Mouse (Mus musculus) thymus, adult 2 months (tissue): Measurements from ENCODE around the gene Fgfr2. TPM values are rescaled to one million over a fixed set of nuclear protein-coding genes. Genes with fewer than 3 reads are reported as not detected.

ENCODE experiments used
- DNase-seq: peaks from one replicate; pipeline ENCODE4 v3.0.0; 2021
- H3K27ac ChIP-seq: fragments of 200-500 bp; 2 replicates; pipeline ENCODE4 v1.5.1; 2012; ENCODE audit warnings: low read length, control low read depth; ENCODE audit not compliant: control insufficient read depth, insufficient read depth
- H3K27me3 ChIP-seq: fragments of 200-500 bp; 2 replicates; pipeline ENCODE4 v1.6.1; 2012; ENCODE audit warnings: mild to moderate bottlenecking, low read length, moderate library complexity, mixed read lengths; ENCODE audit not compliant: control insufficient read depth, insufficient read depth
- H3K36me3 ChIP-seq: fragments of 200-500 bp; 2 replicates; pipeline ENCODE4 v1.6.1; 2012; ENCODE audit warnings: mild to moderate bottlenecking, low read length, moderate library complexity; ENCODE audit not compliant: control insufficient read depth, insufficient read depth
- H3K4me1 ChIP-seq: fragments of 200-500 bp; replicated peaks from 2 replicates; pipeline ENCODE4 v1.6.1; 2012; ENCODE audit warnings: low read length; ENCODE audit not compliant: control insufficient read depth, insufficient read depth
- H3K4me3 ChIP-seq: fragments of 200-500 bp; 2 replicates; pipeline ENCODE4 v1.5.1; 2012; ENCODE audit warnings: mild to moderate bottlenecking, low read length, control low read depth, moderate library complexity; ENCODE audit not compliant: control insufficient read depth, insufficient read depth
- CTCF ChIP-seq: fragments of 200-500 bp; IDR thresholded peaks from 2 replicates; pipeline ENCODE4 v1.5.1; 2012; ENCODE audit warnings: mild to moderate bottlenecking, control low read depth, low read length, moderate library complexity, borderline replicate concordance; ENCODE audit not compliant: control insufficient read depth, poor library complexity, insufficient read depth; ENCODE audit errors: extremely low read depth
- POLR2A ChIP-seq: fragments of 200-500 bp; IDR thresholded peaks from 2 replicates; pipeline ENCODE4 v1.6.1; 2012; ENCODE audit warnings: mild to moderate bottlenecking, low read length, control low read depth, moderate library complexity; ENCODE audit not compliant: control insufficient read depth, poor library complexity, insufficient read depth; ENCODE audit errors: extremely low read depth
- WGBS: fragments of 180-500 bp; shearing (Covaris S2); methylation state at CpG from one replicate; pipeline ENCODE4 v1.1.7; 2018; 5-methylcytosine and 5-hydroxymethylcytosine counted together
- polyA plus RNA-seq: library from polyadenylated mRNA; depleted of rRNA; stranded (reverse); fragments of >200 nt; gene quantifications from 2 replicates; pipeline ENCODE4 v1.2.3, GENCODE M21; 2012

Gene Fgfr2
- polyA plus RNA-seq, 1 experiment = 12.1 TPM

- H3K36me3 ChIP-seq = no peaks in the 10 kb centered on the region
- no peaks in the 10 kb centered on the region for H3K4me1 ChIP-seq
- WGBS = 95% methylated on average over 6 of the region's 6 CpGs
- no peak for TF ChIP-seq POLR2A
- no peak for TF ChIP-seq CTCF
- no peak overlapping the region for H3K27ac ChIP-seq
- H3K4me3 ChIP-seq = no peak overlapping the region
- no peaks in the 10 kb centered on the region for H3K27me3 ChIP-seq
- DNase-seq = no peak
Measured at GRCm38 (mm10) chr7:130716989-130717388, 2406.2 kb downstream of the Fgfr2 start.

GRCm38 (mm10) chr7:130716341-130716740 is 2406.8 kb downstream of the Fgfr2 start:
- DNase-seq = no peak
- Histone ChIP-seq H3K27ac (no peak overlapping the region), H3K4me1 (no peaks in the 10 kb centered on the region)

GRCm38 (mm10) chr7:130715467-130715866 is 2407.7 kb downstream of the Fgfr2 start:
- H3K4me1 ChIP-seq = no peaks in the 10 kb centered on the region
- no peak overlapping the region for H3K4me3 ChIP-seq
- H3K36me3 ChIP-seq = no peaks in the 10 kb centered on the region
- DNase-seq = no peak
- 99% methylated on average over 3 of the region's 3 CpGs for WGBS
- no peaks in the 10 kb centered on the region for H3K27me3 ChIP-seq
- TF ChIP-seq CTCF (no peak), POLR2A (no peak)
- H3K27ac ChIP-seq = no peak overlapping the region

More at GRCm38 (mm10) chr7:130716341-130716740, 2406.8 kb downstream of the Fgfr2 start:
- Histone ChIP-seq H3K27me3 (no peaks in the 10 kb centered on the region), H3K4me3 (no peak overlapping the region), H3K36me3 (no peaks in the 10 kb centered on the region)
- 94% methylated on average over 4 of the region's 4 CpGs for WGBS
- TF ChIP-seq CTCF (no peak), POLR2A (no peak)

- DNase-seq = no peak
- H3K27ac ChIP-seq = no peak overlapping the region
- no peaks in the 10 kb centered on the region for H3K4me1 ChIP-seq
- H3K27me3 ChIP-seq = no peaks in the 10 kb centered on the region
- H3K36me3 ChIP-seq = no peaks in the 10 kb centered on the region
- no peak overlapping the region for H3K4me3 ChIP-seq
- no peak for TF ChIP-seq POLR2A
- TF ChIP-seq CTCF = no peak
- 91% methylated on average over 6 of the region's 6 CpGs for WGBS
Measured at GRCm38 (mm10) chr7:130713319-130713718, 2409.8 kb downstream of the Fgfr2 start.

GRCm38 (mm10) chr7:130711851-130712250 is 2411.3 kb downstream of the Fgfr2 start:
- no peak overlapping the region for H3K4me3 ChIP-seq
- TF ChIP-seq POLR2A = no peak
- H3K4me1 ChIP-seq = no peaks in the 10 kb centered on the region
- WGBS = 96% methylated on average over 7 of the region's 7 CpGs
- no peak overlapping the region for H3K27ac ChIP-seq
- DNase-seq = no peak
- no peaks in the 10 kb centered on the region for H3K27me3 ChIP-seq
- H3K36me3 ChIP-seq = no peaks in the 10 kb centered on the region

- DNase-seq = no peak
- 89% methylated on average over 9 of the region's 9 CpGs for WGBS
- Histone ChIP-seq H3K27ac (no peak overlapping the region), H3K4me3 (no peak overlapping the region), H3K27me3 (no peaks in the 10 kb centered on the region), H3K36me3 (no peaks in the 10 kb centered on the region), H3K4me1 (no peaks in the 10 kb centered on the region)
- TF ChIP-seq CTCF (no peak), POLR2A (no peak)
Measured at GRCm38 (mm10) chr7:130709372-130710274, 2413.5 kb downstream of the Fgfr2 start.

GRCm38 (mm10) chr7:130708940-130709339 is 2414.2 kb downstream of the Fgfr2 start:
- H3K36me3 ChIP-seq = no peaks in the 10 kb centered on the region
- TF ChIP-seq CTCF (no peak), POLR2A (no peak)
- no peak overlapping the region for H3K4me3 ChIP-seq
- no peak for DNase-seq
- H3K27me3 ChIP-seq = no peaks in the 10 kb centered on the region
- H3K4me1 ChIP-seq = no peaks in the 10 kb centered on the region
- WGBS = 93% methylated on average over 9 of the region's 9 CpGs
- H3K27ac ChIP-seq = no peak overlapping the region
